Mouse (Mus musculus): ENCODE measurements around the gene Plekhh3.
A peak's percentile ranks its signal among the peaks of the same experiment; 100 is the strongest.
"Not testable (repeated sequence)": the region's sequence is repeated elsewhere in the genome, so short reads cannot be mapped to it uniquely, and the experiment has no call there.

Gene Plekhh3

GRCm38 (mm10) chr11:101170354-101170810 lies 769 bp downstream of the Plekhh3 start, which contains the start of gene Cntnap1:
Gene Cntnap1 (plus strand): TSS chr11:101170523.
- DNase-seq (ENCODE audit: low spot score in 2 of 2) = no peak

GRCm38 (mm10) chr11:101169301-101170107 lies 1.6 kb downstream of the Plekhh3 start:
- DNase-seq (ENCODE audit: low spot score in 2 of 2) = no peak

- no peak for DNase-seq (ENCODE audit: low spot score in 2 of 2)
Observed at GRCm38 (mm10) chr11:101168301-101168980, 2.7 kb downstream of the Plekhh3 start.

- no peak for DNase-seq (ENCODE audit: low spot score in 2 of 2)
Observed at GRCm38 (mm10) chr11:101167963-101168300, 3.2 kb downstream of the Plekhh3 start.

- no peak for DNase-seq (ENCODE audit: low spot score in 2 of 2)
Observed at GRCm38 (mm10) chr11:101167211-101167962, 3.8 kb downstream of the Plekhh3 start.

- no peak for DNase-seq (ENCODE audit: low spot score in 2 of 2)
Observed at GRCm38 (mm10) chr11:101166357-101166756, 4.8 kb downstream of the Plekhh3 start.

- no peak for DNase-seq (ENCODE audit: low spot score in 2 of 2)
Observed at GRCm38 (mm10) chr11:101164677-101165580, 6.2 kb downstream of the Plekhh3 start.

GRCm38 (mm10) chr11:101164351-101164665 lies 6.8 kb downstream of the Plekhh3 start:
- DNase-seq (ENCODE audit: low spot score in 2 of 2) = peak in 1 of 2 experiments; percentile 33

GRCm38 (mm10) chr11:101163476-101164350 lies 7.4 kb downstream of the Plekhh3 start:
- DNase-seq (ENCODE audit: low spot score in 2 of 2) = no peak

GRCm38 (mm10) chr11:101162772-101163171 lies 8.4 kb downstream of the Plekhh3 start:
- DNase-seq (ENCODE audit: low spot score in 2 of 2) = no peak

- no peak for DNase-seq (ENCODE audit: low spot score in 2 of 2)
Observed at GRCm38 (mm10) chr11:101162301-101162700, 8.8 kb downstream of the Plekhh3 start.

- no peak for DNase-seq (ENCODE audit: low spot score in 2 of 2)
Observed at GRCm38 (mm10) chr11:101161551-101161950, 9.6 kb downstream of the Plekhh3 start.

- not testable (repeated sequence) for DNase-seq (ENCODE audit: low spot score in 2 of 2)
Observed at GRCm38 (mm10) chr11:101160981-101161505, 10.1 kb downstream of the Plekhh3 start.

GRCm38 (mm10) chr11:101160151-101160550 lies 11.0 kb downstream of the Plekhh3 start:
- not testable (repeated sequence) for DNase-seq (ENCODE audit: low spot score in 2 of 2)

GRCm38 (mm10) chr11:101155728-101156371 lies 15.3 kb downstream of the Plekhh3 start, which contains the start of gene Tubg2:
Gene Tubg2 (plus strand): TSS chr11:101155907.
- peak; percentile 48 to 55 for DNase-seq (ENCODE audit: low spot score in 2 of 2)

GRCm38 (mm10) chr11:101155151-101155550 lies 16.0 kb downstream of the Plekhh3 start:
- no peak for DNase-seq (ENCODE audit: low spot score in 2 of 2)

GRCm38 (mm10) chr11:101154648-101155047 lies 16.5 kb downstream of the Plekhh3 start:
- DNase-seq (ENCODE audit: low spot score in 2 of 2) = no peak

- DNase-seq (ENCODE audit: low spot score in 2 of 2) = no peak
Observed at GRCm38 (mm10) chr11:101152825-101153224, 18.3 kb downstream of the Plekhh3 start.

GRCm38 (mm10) chr11:101151063-101151462 lies 20.1 kb downstream of the Plekhh3 start:
- no peak for DNase-seq (ENCODE audit: low spot score in 2 of 2)
